Comparison of ENCODE assay signal across 21 mouse cellular contexts in genomic region chr5:6040866-6041265, GRCm38 (mm10).
DNase-seq lines count a peak whose midpoint lies in the region; ATAC-seq and TF ChIP-seq lines count a peak whose summit lies in the region.
"Had no signal": no experiment of that assay in that cellular context is flagged by ENCODE, and none has a peak within 500 bp of the region (broad histone marks: within the 10 kb centered on the region; RNA-seq: fewer than 3 reads in every experiment).

No protein-coding gene starts in this region.

- H3K36me3 ChIP-seq in kidney, adult 2 months (ENCODE audit: control insufficient read depth, insufficient read depth, low read length): no peaks in the 10 kb centered on the region
- H3K36me3 ChIP-seq in kidney, embryonic 15.5 days: no peaks in the 10 kb centered on the region
- no peaks in the 10 kb centered on the region for H3K36me3 ChIP-seq in kidney, embryonic 14.5 days (ENCODE audit: control insufficient read depth, insufficient read depth, low read length)
- H3K36me3 ChIP-seq: embryonic facial prominence, embryonic 10.5 days; embryonic facial prominence, embryonic 12.5 days; forebrain, embryonic 15.5 days had no signal

- no peaks in the 10 kb centered on the region for H3K4me1 ChIP-seq in kidney, adult 2 months (ENCODE audit: control insufficient read depth, insufficient read depth, low read length)
- H3K4me1 ChIP-seq in kidney, embryonic 15.5 days: no peaks in the 10 kb centered on the region
- no peaks in the 10 kb centered on the region for H3K4me1 ChIP-seq in kidney, embryonic 14.5 days (ENCODE audit: control insufficient read depth, insufficient read depth, low read length)
- H3K4me1 ChIP-seq: embryonic facial prominence, embryonic 10.5 days; embryonic facial prominence, embryonic 12.5 days; forebrain, embryonic 13.5 days; forebrain, embryonic 15.5 days had no signal

- H3K27me3 ChIP-seq in kidney, adult 2 months (replicated peaks; ENCODE audit: control insufficient read depth, insufficient read depth, low read length): no peaks in the 10 kb centered on the region
- no peaks in the 10 kb centered on the region for H3K27me3 ChIP-seq in kidney, embryonic 15.5 days
- no peaks in the 10 kb centered on the region for H3K27me3 ChIP-seq in kidney, embryonic 14.5 days (ENCODE audit: control insufficient read depth, insufficient read depth, low read length)
- H3K27me3 ChIP-seq: embryonic facial prominence, embryonic 12.5 days; forebrain, embryonic 13.5 days; forebrain, embryonic 15.5 days had no signal

- no peak overlapping the region for H3K4me2 ChIP-seq in kidney, embryonic 15.5 days
- no peak overlapping the region for H3K4me2 ChIP-seq in kidney, embryonic 14.5 days (replicated peaks; ENCODE audit: low read depth, low read length)
- H3K4me2 ChIP-seq: embryonic facial prominence, embryonic 12.5 days; forebrain, embryonic 13.5 days; forebrain, embryonic 15.5 days had no signal

- ATAC-seq in kidney, embryonic 15.5 days (replicated peaks; ENCODE audit: low FRiP score): no peak
- ATAC-seq in kidney, embryonic 14.5 days (ENCODE audit: low FRiP score, low TSS enrichment): no peak
- ATAC-seq: activated CD4-positive, CD25-positive, alpha-beta regulatory T cell, adult 4 months; forebrain, embryonic 13.5 days; forebrain, embryonic 15.5 days; Patski had no signal

- no peak for TF ChIP-seq CTCF in kidney, adult 2 months (conservative IDR thresholded peaks at IDR 0.05; ENCODE audit: insufficient read depth, insufficient read length, low read depth, low read length)

- no peak for TF ChIP-seq POLR2A in kidney, adult 2 months (IDR thresholded peaks at IDR 0.05; ENCODE audit: low read depth, low read length)

- DNase-seq in kidney, adult 2 months: peak; percentile 51
- peak; percentile 56 for DNase-seq in kidney, adult 9 months
- DNase-seq in kidney, adult 18-20 months: no peak
- DNase-seq in kidney, postnatal 36 days: peak; percentile 8 to 48
- no peak for DNase-seq in layer of hippocampus, postnatal 14 days (ENCODE audit: low spot score in 2 of 2)
- DNase-seq: adrenal gland, adult 8-10 months; adrenal gland, postnatal 14 days; adrenal gland, postnatal 36 days; cerebellum, adult 11-12 months; cerebellum, adult 2 months; cerebellum, adult 9-10 months; cerebellum, postnatal 10 days; cerebellum, postnatal 25 days had no signal

- H3K9me3 ChIP-seq in kidney, embryonic 15.5 days (replicated peaks): no peaks in the 10 kb centered on the region
- H3K9me3 ChIP-seq in kidney, embryonic 14.5 days (ENCODE audit: control insufficient read depth, low read length): no peaks in the 10 kb centered on the region
- H3K9me3 ChIP-seq: embryonic facial prominence, embryonic 10.5 days; embryonic facial prominence, embryonic 12.5 days; forebrain, embryonic 13.5 days; forebrain, embryonic 15.5 days had no signal

- H3K27ac ChIP-seq in kidney, adult 2 months (ENCODE audit: insufficient read depth, low read depth, low read length): no peak overlapping the region
- H3K27ac ChIP-seq in kidney, embryonic 15.5 days: no peak overlapping the region
- H3K27ac ChIP-seq in kidney, embryonic 14.5 days (ENCODE audit: low read depth, low read length): no peak overlapping the region
- H3K27ac ChIP-seq: embryonic facial prominence, embryonic 10.5 days; embryonic facial prominence, embryonic 12.5 days; forebrain, embryonic 13.5 days; forebrain, embryonic 15.5 days had no signal

- no peak overlapping the region for H3K4me3 ChIP-seq in kidney, adult 2 months (ENCODE audit: insufficient read depth, low read depth, low read length)
- no peak overlapping the region for H3K4me3 ChIP-seq in kidney, embryonic 15.5 days (replicated peaks)
- H3K4me3 ChIP-seq in kidney, embryonic 14.5 days (ENCODE audit: low read length): no peak overlapping the region
- H3K4me3 ChIP-seq: embryonic facial prominence, embryonic 10.5 days; embryonic facial prominence, embryonic 12.5 days; forebrain, embryonic 13.5 days; forebrain, embryonic 15.5 days had no signal

- H3K9ac ChIP-seq in kidney, embryonic 15.5 days: no peak overlapping the region
- H3K9ac ChIP-seq in kidney, embryonic 14.5 days (ENCODE audit: low read depth, low read length): no peak overlapping the region
- H3K9ac ChIP-seq: embryonic facial prominence, embryonic 12.5 days; forebrain, embryonic 13.5 days; forebrain, embryonic 15.5 days had no signal

Comparison
In these comparisons a context has a peak if more than half of its experiments do, and no peak if none do; other contexts are left out.
1. DNase-seq: peak in kidney, adult 2 months (single experiment), kidney, adult 9 months (single experiment) and kidney, postnatal 36 days (2 of 2); none in kidney, adult 18-20 months (single experiment) and layer of hippocampus, postnatal 14 days (0 of 2).